Mouse (Mus musculus): ENCODE results near the gene Msmb.

DNA sequence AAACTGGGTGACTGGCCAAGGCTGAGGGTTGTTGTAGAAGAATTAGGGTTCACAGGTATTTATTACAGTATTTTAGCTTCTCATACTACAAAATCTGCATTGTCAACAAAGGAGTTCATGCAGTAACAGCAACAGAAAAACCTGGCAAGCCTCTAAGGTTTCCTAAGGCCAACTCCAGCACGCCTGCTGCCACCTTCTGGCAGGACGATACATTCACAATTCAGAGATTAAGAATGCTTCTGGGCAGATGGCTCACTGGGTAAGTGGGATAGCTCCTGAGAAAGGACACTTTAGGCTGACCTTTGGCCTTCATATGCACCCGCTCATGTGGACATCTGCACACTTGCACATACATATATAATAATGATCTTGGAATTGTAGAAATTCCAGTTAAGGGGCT lies 50.6 kb downstream of the Msmb start:
- TF ChIP-seq GATA1 (IDR thresholded peaks at IDR 0.05; ENCODE audit: borderline replicate concordance, low read length) (no peak), CTCF (IDR thresholded peaks at IDR 0.05; ENCODE audit: low read depth, low read length) (0 out of 2 replicates have a peak, but pooled peaks have one; percentile 6), TAL1 (conservative IDR thresholded peaks at IDR 0.05; ENCODE audit: low read depth, low read length) (no peak)
